Mouse (Mus musculus) liver, embryonic 14.5 days (tissue): Measurements from ENCODE around the gene Atrip.

Experiments used
- CTCF ChIP-seq: IDR thresholded peaks from 2 replicates; pipeline ENCODE4 v1.5.1; 2016; ENCODE audit warnings: antibody characterized with exemption, low read depth, control low read depth
- EP300 ChIP-seq: IDR thresholded peaks from 2 replicates; pipeline ENCODE4 v1.6.1; 2016; ENCODE audit warnings: antibody characterized with exemption, low read depth

DNA sequence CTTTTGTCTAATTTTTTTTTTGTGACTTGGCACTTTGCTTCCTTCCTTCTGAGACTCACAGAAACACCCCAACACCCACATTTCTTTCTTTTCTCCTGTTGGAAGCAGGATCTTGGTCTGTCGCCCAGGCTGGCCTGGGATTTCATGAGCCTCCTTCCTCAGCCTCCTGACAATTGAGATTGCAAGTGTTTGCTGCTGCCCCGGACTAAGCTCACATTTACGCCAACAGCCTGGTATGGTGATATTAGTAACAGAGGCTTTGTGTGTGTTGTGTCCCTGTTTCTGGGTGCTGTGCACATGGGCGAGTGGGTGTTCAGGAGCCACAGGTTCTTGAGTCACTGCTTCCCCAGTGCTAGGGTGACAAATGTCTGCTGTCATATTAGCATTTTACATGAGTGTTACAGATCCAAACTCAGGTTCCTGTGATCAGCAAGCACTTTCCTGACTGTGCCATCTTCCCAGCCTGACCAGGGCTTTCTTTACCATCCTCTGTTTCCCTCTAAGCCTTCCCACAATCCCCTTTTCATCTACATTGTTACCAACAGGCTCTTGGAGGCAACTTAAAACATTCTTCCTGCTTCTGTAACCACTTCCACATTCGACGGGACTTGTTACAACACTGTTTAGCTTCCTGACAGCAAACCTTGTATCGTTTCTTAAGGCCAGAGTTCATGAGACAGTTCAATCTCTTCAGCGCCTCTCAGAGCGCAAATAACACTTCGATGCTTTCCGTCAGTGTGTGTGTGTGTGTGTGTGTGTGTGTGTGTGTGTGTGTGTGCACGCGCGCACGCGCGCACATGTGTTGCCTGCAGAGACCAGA, 50.8 kb downstream of the Atrip start:
- TF ChIP-seq CTCF = no peak
- TF ChIP-seq EP300 = no peak
